Mouse (Mus musculus): ENCODE results near the gene Mis18a.

GRCm38 (mm10) chr16:90748169-90748568 lies 21.0 kb upstream of the Mis18a start:
- TF ChIP-seq CTCF (IDR thresholded peaks at IDR 0.05; ENCODE audit: low read depth) (no peak), EP300 (optimal IDR thresholded peaks at IDR 0.05) (no peak)

Measured in stomach, postnatal 0 days (tissue).